Mouse (Mus musculus): ENCODE measurements around the gene Mecom. TPM values are rescaled to one million over a fixed set of nuclear protein-coding genes. Genes with fewer than 3 reads are reported as not detected.

Gene Mecom
- polyA plus RNA-seq, 1 experiment from 2014 or later, result 218 TPM

GRCm38 (mm10) chr3:30452511-30452910 is 95.3 kb downstream of the Mecom start:
- Histone ChIP-seq H3K27me3 (ENCODE audit: control insufficient read depth, insufficient read depth, low read length) (no peaks in the 10 kb centered on the region), H3K4me3 (ENCODE audit: low read depth, low read length) (no peak overlapping the region), H3K27ac (replicated peaks; ENCODE audit: low read depth, low read length) (no peak overlapping the region), H3K9ac (ENCODE audit: low read length) (no peak overlapping the region), H3K4me2 (ENCODE audit: low read depth, severe bottlenecking) (no peak overlapping the region), H3K4me1 (ENCODE audit: control insufficient read depth, insufficient read depth, low read length) (peaks cover 17% of the 10 kb centered on the region; the same call in 1 of the 2 replicates), H3K9me3 (ENCODE audit: control insufficient read depth, low read length) (no peaks in the 10 kb centered on the region), H3K36me3 (ENCODE audit: control insufficient read depth, insufficient read depth, low read length) (no peaks in the 10 kb centered on the region)
- no peak for ATAC-seq (ENCODE audit: insufficient number of reproducible peaks, low FRiP score, low TSS enrichment, low read depth)
- no peak for DNase-seq (ENCODE audit: low spot score)
- WGBS, result 66% methylated on average over 7 of the region's 7 CpGs

- H3K27me3 ChIP-seq (ENCODE audit: control insufficient read depth, insufficient read depth, low read length), result no peaks in the 10 kb centered on the region
- no peaks in the 10 kb centered on the region for H3K9me3 ChIP-seq (ENCODE audit: control insufficient read depth, low read length)
- H3K9ac ChIP-seq (ENCODE audit: low read length), result no peak overlapping the region
- H3K36me3 ChIP-seq (ENCODE audit: control insufficient read depth, insufficient read depth, low read length), result no peaks in the 10 kb centered on the region
- H3K4me3 ChIP-seq (ENCODE audit: low read depth, low read length), result no peak overlapping the region
- ATAC-seq (ENCODE audit: insufficient number of reproducible peaks, low FRiP score, low TSS enrichment, low read depth) (no peak), DNase-seq (ENCODE audit: low spot score) (no peak)
- peaks cover 25% of the 10 kb centered on the region for H3K4me1 ChIP-seq (ENCODE audit: control insufficient read depth, insufficient read depth, low read length)
- H3K4me2 ChIP-seq (ENCODE audit: low read depth, severe bottlenecking), result no peak overlapping the region
- H3K27ac ChIP-seq (replicated peaks; ENCODE audit: low read depth, low read length), result no peak overlapping the region
- 85% methylated on average over 10 of the region's 10 CpGs for WGBS
These were observed 97.4 kb downstream of the Mecom start for GRCm38 (mm10) chr3:30450206-30450965.

- Histone ChIP-seq H3K4me2 (ENCODE audit: low read depth, severe bottlenecking) (no peak overlapping the region), H3K27me3 (ENCODE audit: control insufficient read depth, insufficient read depth, low read length) (no peaks in the 10 kb centered on the region), H3K36me3 (ENCODE audit: control insufficient read depth, insufficient read depth, low read length) (no peaks in the 10 kb centered on the region), H3K4me3 (ENCODE audit: low read depth, low read length) (no peak overlapping the region), H3K27ac (replicated peaks; ENCODE audit: low read depth, low read length) (no peak overlapping the region), H3K9me3 (ENCODE audit: control insufficient read depth, low read length) (no peaks in the 10 kb centered on the region), H3K4me1 (ENCODE audit: control insufficient read depth, insufficient read depth, low read length) (peaks cover 17% of the 10 kb centered on the region), H3K9ac (ENCODE audit: low read length) (no peak overlapping the region)
- DNase-seq (ENCODE audit: low spot score), result no peak
- no peak for ATAC-seq (ENCODE audit: insufficient number of reproducible peaks, low FRiP score, low TSS enrichment, low read depth)
- 100% methylated on average over 1 of the region's 1 CpGs for WGBS
These were observed 99.2 kb downstream of the Mecom start for GRCm38 (mm10) chr3:30448624-30449023.

- WGBS, result 86% methylated on average over 6 of the region's 6 CpGs
- H3K36me3 ChIP-seq (ENCODE audit: control insufficient read depth, insufficient read depth, low read length), result no peaks in the 10 kb centered on the region
- H3K4me2 ChIP-seq (ENCODE audit: low read depth, severe bottlenecking), result no peak overlapping the region
- no peak for ATAC-seq (ENCODE audit: insufficient number of reproducible peaks, low FRiP score, low TSS enrichment, low read depth)
- no peak overlapping the region; the same call in 1 of the 2 replicates for H3K27ac ChIP-seq (replicated peaks; ENCODE audit: low read depth, low read length)
- no peaks in the 10 kb centered on the region for H3K9me3 ChIP-seq (ENCODE audit: control insufficient read depth, low read length)
- H3K27me3 ChIP-seq (ENCODE audit: control insufficient read depth, insufficient read depth, low read length), result no peaks in the 10 kb centered on the region
- H3K4me1 ChIP-seq (ENCODE audit: control insufficient read depth, insufficient read depth, low read length), result peaks cover 8% of the 10 kb centered on the region
- no peak for DNase-seq (ENCODE audit: low spot score)
- H3K4me3 ChIP-seq (ENCODE audit: low read depth, low read length), result no peak overlapping the region
- no peak overlapping the region for H3K9ac ChIP-seq (ENCODE audit: low read length)
These were observed 101.8 kb downstream of the Mecom start for GRCm38 (mm10) chr3:30445970-30446442.

- Histone ChIP-seq H3K4me2 (ENCODE audit: low read depth, severe bottlenecking) (no peak overlapping the region), H3K4me1 (ENCODE audit: control insufficient read depth, insufficient read depth, low read length) (peaks cover 8% of the 10 kb centered on the region), H3K9me3 (ENCODE audit: control insufficient read depth, low read length) (no peaks in the 10 kb centered on the region), H3K9ac (ENCODE audit: low read length) (no peak overlapping the region), H3K27me3 (ENCODE audit: control insufficient read depth, insufficient read depth, low read length) (no peaks in the 10 kb centered on the region), H3K4me3 (ENCODE audit: low read depth, low read length) (no peak overlapping the region), H3K36me3 (ENCODE audit: control insufficient read depth, insufficient read depth, low read length) (no peaks in the 10 kb centered on the region), H3K27ac (replicated peaks; ENCODE audit: low read depth, low read length) (no peak overlapping the region; the same call in 1 of the 2 replicates)
- WGBS, result 86% methylated on average over 4 of the region's 4 CpGs
- DNase-seq (ENCODE audit: low spot score) (no peak), ATAC-seq (ENCODE audit: insufficient number of reproducible peaks, low FRiP score, low TSS enrichment, low read depth) (no peak)
These were observed 102.4 kb downstream of the Mecom start for GRCm38 (mm10) chr3:30445247-30445969.

GRCm38 (mm10) chr3:30441646-30442045 is 106.2 kb downstream of the Mecom start:
- no peaks in the 10 kb centered on the region for H3K27me3 ChIP-seq (ENCODE audit: control insufficient read depth, insufficient read depth, low read length)
- no peak overlapping the region for H3K9ac ChIP-seq (ENCODE audit: low read length)
- no peak overlapping the region for H3K27ac ChIP-seq (replicated peaks; ENCODE audit: low read depth, low read length)
- no peak overlapping the region for H3K4me3 ChIP-seq (ENCODE audit: low read depth, low read length)
- no peak overlapping the region for H3K4me2 ChIP-seq (ENCODE audit: low read depth, severe bottlenecking)
- DNase-seq (ENCODE audit: low spot score) (no peak), ATAC-seq (ENCODE audit: insufficient number of reproducible peaks, low FRiP score, low TSS enrichment, low read depth) (no peak)
- peaks cover 20% of the 10 kb centered on the region for H3K4me1 ChIP-seq (ENCODE audit: control insufficient read depth, insufficient read depth, low read length)
- H3K9me3 ChIP-seq (ENCODE audit: control insufficient read depth, low read length), result no peaks in the 10 kb centered on the region
- no peaks in the 10 kb centered on the region for H3K36me3 ChIP-seq (ENCODE audit: control insufficient read depth, insufficient read depth, low read length)

GRCm38 (mm10) chr3:30438007-30438406 is 109.8 kb downstream of the Mecom start:
- Histone ChIP-seq H3K9me3 (ENCODE audit: control insufficient read depth, low read length) (no peaks in the 10 kb centered on the region), H3K4me1 (ENCODE audit: control insufficient read depth, insufficient read depth, low read length) (peaks cover 12% of the 10 kb centered on the region), H3K4me3 (ENCODE audit: low read depth, low read length) (no peak overlapping the region), H3K27me3 (ENCODE audit: control insufficient read depth, insufficient read depth, low read length) (no peaks in the 10 kb centered on the region), H3K9ac (ENCODE audit: low read length) (no peak overlapping the region), H3K4me2 (ENCODE audit: low read depth, severe bottlenecking) (no peak overlapping the region), H3K27ac (replicated peaks; ENCODE audit: low read depth, low read length) (no peak overlapping the region), H3K36me3 (ENCODE audit: control insufficient read depth, insufficient read depth, low read length) (no peaks in the 10 kb centered on the region)
- DNase-seq (ENCODE audit: low spot score) (no peak), ATAC-seq (ENCODE audit: insufficient number of reproducible peaks, low FRiP score, low TSS enrichment, low read depth) (no peak)
- WGBS, result 23% methylated on average over 7 of the region's 7 CpGs

- ATAC-seq (ENCODE audit: insufficient number of reproducible peaks, low FRiP score, low TSS enrichment, low read depth), result no peak
- no peak overlapping the region; the same call in 1 of the 2 replicates for H3K27ac ChIP-seq (replicated peaks; ENCODE audit: low read depth, low read length)
- H3K9me3 ChIP-seq (ENCODE audit: control insufficient read depth, low read length), result no peaks in the 10 kb centered on the region
- peaks cover 12% of the 10 kb centered on the region for H3K4me1 ChIP-seq (ENCODE audit: control insufficient read depth, insufficient read depth, low read length)
- no peak overlapping the region for H3K9ac ChIP-seq (ENCODE audit: low read length)
- no peak for DNase-seq (ENCODE audit: low spot score)
- WGBS, result 86% methylated on average over 6 of the region's 6 CpGs
- H3K4me3 ChIP-seq (ENCODE audit: low read depth, low read length), result no peak overlapping the region
- no peaks in the 10 kb centered on the region for H3K27me3 ChIP-seq (ENCODE audit: control insufficient read depth, insufficient read depth, low read length)
- H3K36me3 ChIP-seq (ENCODE audit: control insufficient read depth, insufficient read depth, low read length), result no peaks in the 10 kb centered on the region
- H3K4me2 ChIP-seq (ENCODE audit: low read depth, severe bottlenecking), result no peak overlapping the region
These were observed 111.2 kb downstream of the Mecom start for GRCm38 (mm10) chr3:30436561-30436960.

Measured in limb, embryonic 11.5 days (tissue).